9 mouse cellular contexts compared by ENCODE assay signal in the genomic region with DNA sequence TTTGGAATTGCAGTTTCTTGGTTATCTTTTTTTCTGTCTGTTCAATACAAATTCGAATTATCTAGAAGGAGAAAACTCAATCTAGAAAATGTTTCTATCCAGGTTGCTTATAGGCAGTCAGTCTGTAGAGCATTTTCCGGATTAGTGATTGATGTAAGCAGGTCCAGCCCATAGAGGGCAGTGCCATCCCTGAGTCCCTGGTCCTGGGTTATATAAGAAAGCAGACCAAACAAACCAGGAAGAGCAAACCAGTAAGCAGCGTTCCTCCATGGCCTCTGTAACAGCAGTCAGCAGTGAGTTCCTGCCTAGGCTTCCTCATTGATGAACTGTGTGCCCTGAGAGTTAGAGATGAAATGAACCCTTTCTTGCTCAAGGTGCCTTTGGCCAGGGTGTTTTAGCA.
DNase-seq lines count a peak whose midpoint lies in the region; ATAC-seq and TF ChIP-seq lines count a peak whose summit lies in the region.
"Had no signal": no experiment of that assay in that cellular context is flagged by ENCODE, and none has a peak within 500 bp of the region (broad histone marks: within the 10 kb centered on the region; RNA-seq: fewer than 3 reads in every experiment).

No protein-coding gene starts in this region.

- 58% methylated on average over 3 of the region's 3 CpGs for WGBS in hindbrain, postnatal 0 days
- 54% methylated on average over 3 of the region's 3 CpGs for WGBS in hindbrain, embryonic 12.5 days
- WGBS in lung, postnatal 0 days, result 42% methylated on average over 3 of the region's 3 CpGs

- no peak overlapping the region for H3K9ac ChIP-seq in hindbrain, postnatal 0 days (replicated peaks; ENCODE audit: low read length)
- H3K9ac ChIP-seq in hindbrain, embryonic 12.5 days, result no peak overlapping the region
- H3K9ac ChIP-seq in lung, postnatal 0 days (replicated peaks; ENCODE audit: low read depth), result no peak overlapping the region
- H3K9ac ChIP-seq: lung, embryonic 15.5 days had no signal

- H3K36me3 ChIP-seq in hindbrain, postnatal 0 days (ENCODE audit: insufficient read depth, low read length), result no peaks in the 10 kb centered on the region
- H3K36me3 ChIP-seq in hindbrain, embryonic 12.5 days, result no peaks in the 10 kb centered on the region
- no peaks in the 10 kb centered on the region for H3K36me3 ChIP-seq in lung, postnatal 0 days (ENCODE audit: insufficient read depth, low read length)
- H3K36me3 ChIP-seq: lung, embryonic 15.5 days had no signal

- H3K4me1 ChIP-seq in hindbrain, postnatal 0 days (ENCODE audit: insufficient read depth, low read length), result no peaks in the 10 kb centered on the region
- H3K4me1 ChIP-seq in hindbrain, embryonic 12.5 days, result peaks cover 8% of the 10 kb centered on the region; the same call in 1 of the 2 replicates
- no peaks in the 10 kb centered on the region for H3K4me1 ChIP-seq in lung, postnatal 0 days (ENCODE audit: insufficient read depth, low read depth, low read length)
- H3K4me1 ChIP-seq: lung, embryonic 15.5 days had no signal

- H3K27me3 ChIP-seq in hindbrain, postnatal 0 days (ENCODE audit: insufficient read depth, low read length), result no peaks in the 10 kb centered on the region
- no peaks in the 10 kb centered on the region for H3K27me3 ChIP-seq in hindbrain, embryonic 12.5 days
- H3K27me3 ChIP-seq in lung, postnatal 0 days (replicated peaks; ENCODE audit: insufficient read depth, low read length), result no peaks in the 10 kb centered on the region
- H3K27me3 ChIP-seq: lung, embryonic 15.5 days had no signal

- H3K4me3 ChIP-seq in hindbrain, postnatal 0 days (ENCODE audit: low read length), result no peak overlapping the region
- H3K4me3 ChIP-seq in hindbrain, embryonic 12.5 days, result no peak overlapping the region
- H3K4me3 ChIP-seq in lung, postnatal 0 days (ENCODE audit: low read depth, low read length), result no peak overlapping the region
- H3K4me3 ChIP-seq: lung, embryonic 15.5 days had no signal

- no peaks in the 10 kb centered on the region for H3K9me3 ChIP-seq in hindbrain, postnatal 0 days (ENCODE audit: low read length)
- H3K9me3 ChIP-seq in hindbrain, embryonic 12.5 days (replicated peaks), result no peaks in the 10 kb centered on the region
- no peaks in the 10 kb centered on the region for H3K9me3 ChIP-seq in lung, postnatal 0 days (ENCODE audit: low read length)
- H3K9me3 ChIP-seq: lung, embryonic 15.5 days had no signal

- H3K4me2 ChIP-seq in hindbrain, postnatal 0 days (ENCODE audit: low read depth, low read length), result no peak overlapping the region
- H3K4me2 ChIP-seq in hindbrain, embryonic 12.5 days (replicated peaks), result no peak overlapping the region
- H3K4me2 ChIP-seq in lung, postnatal 0 days (replicated peaks; ENCODE audit: low read depth, low read length), result no peak overlapping the region
- H3K4me2 ChIP-seq: lung, embryonic 15.5 days had no signal

- peak; percentile 22 to 37 for DNase-seq in adrenal gland, adult (ENCODE audit: inconsistent age in 2 of 2, low spot score in 1 of 2)
- DNase-seq in adrenal gland, postnatal 4 days (ENCODE audit: low spot score in 2 of 2), result no peak
- DNase-seq in hindbrain, postnatal 0 days (ENCODE audit: low spot score), result peak; percentile 20
- DNase-seq in lung, postnatal 0 days (ENCODE audit: low spot score), result peak; percentile 7
- DNase-seq in lung, postnatal 10 days, result no peak
- peak; percentile 5 for DNase-seq in fibroblast of lung, adult 2 months (ENCODE audit: low read depth)
- DNase-seq in thymus, postnatal 0 days (ENCODE audit: low spot score), result no peak

- no peak for ATAC-seq in hindbrain, postnatal 0 days
- ATAC-seq in hindbrain, embryonic 12.5 days (ENCODE audit: low FRiP score), result no peak
- ATAC-seq in lung, postnatal 0 days, result no peak

- no peak overlapping the region for H3K27ac ChIP-seq in hindbrain, postnatal 0 days
- no peak overlapping the region for H3K27ac ChIP-seq in hindbrain, embryonic 12.5 days
- H3K27ac ChIP-seq in lung, postnatal 0 days (ENCODE audit: low read length), result no peak overlapping the region
- H3K27ac ChIP-seq: lung, embryonic 15.5 days had no signal

- TF ChIP-seq EP300 in lung, postnatal 0 days (IDR thresholded peaks at IDR 0.05), result no peak

- peak; percentile 34 for TF ChIP-seq CTCF in hindbrain, postnatal 0 days (IDR thresholded peaks at IDR 0.05; ENCODE audit: low read depth)
- peak; percentile 45 for TF ChIP-seq CTCF in lung, postnatal 0 days (IDR thresholded peaks at IDR 0.05)

Comparison
In these comparisons a context has a peak if more than half of its experiments do, and no peak if none do; other contexts are left out.
1. DNase-seq: peak in adrenal gland, adult (2 of 2), hindbrain, postnatal 0 days (single experiment), lung, postnatal 0 days (single experiment) and fibroblast of lung, adult 2 months (single experiment); none in adrenal gland, postnatal 4 days (0 of 2), lung, postnatal 10 days (single experiment) and thymus, postnatal 0 days (single experiment).